Mouse (Mus musculus): Measurements from ENCODE around the gene Slc7a10. TPM values are rescaled to one million over a fixed set of nuclear protein-coding genes. Genes with fewer than 3 reads are reported as not detected.
A peak's percentile ranks its signal among the peaks of the same experiment; 100 is the strongest.

Gene Slc7a10
- polyA plus RNA-seq, 1 experiment from 2014 or later = 1.9 TPM

- H3K9ac ChIP-seq (ENCODE audit: low read depth, low read length) = peak within 1 kb of the TSS; percentile 57
- ATAC-seq (replicated peaks; ENCODE audit: low FRiP score) (peak; percentile 73), DNase-seq (ENCODE audit: low spot score) (peak; percentile 67)
- H3K27me3 ChIP-seq (replicated peaks; ENCODE audit: control insufficient read depth, insufficient read depth, low read length) = peaks cover 35% of the 10 kb centered on the region
- WGBS = under 1% methylated on average over 40 of the region's 53 CpGs
- no peaks in the 10 kb centered on the region for H3K36me3 ChIP-seq (ENCODE audit: control insufficient read depth, insufficient read depth, low read length)
- peak within 1 kb of the TSS; percentile 66 for H3K4me2 ChIP-seq
- no peak within 1 kb of the TSS; the same call in 1 of the 2 replicates for H3K27ac ChIP-seq (ENCODE audit: low read depth, low read length)
- no peaks in the 10 kb centered on the region for H3K9me3 ChIP-seq (ENCODE audit: control insufficient read depth, low read length)
- H3K4me3 ChIP-seq (ENCODE audit: low read depth, low read length) = peak within 1 kb of the TSS; percentile 68
- H3K4me1 ChIP-seq (replicated peaks; ENCODE audit: control insufficient read depth, insufficient read depth, low read length) = peaks cover 3% of the 10 kb centered on the region; the same call in 1 of the 2 replicates
These were observed 29.0 kb downstream of the Slc7a10 start, which contains the start of gene Lrp3 for GRCm38 (mm10) chr7:35215225-35215624. Lrp3 (minus strand) TSS chr7:35215498.

- no peaks in the 10 kb centered on the region for H3K36me3 ChIP-seq (ENCODE audit: control insufficient read depth, insufficient read depth, low read length)
- peaks cover 35% of the 10 kb centered on the region for H3K27me3 ChIP-seq (replicated peaks; ENCODE audit: control insufficient read depth, insufficient read depth, low read length)
- no peak overlapping the region for H3K27ac ChIP-seq (ENCODE audit: low read depth, low read length)
- H3K4me3 ChIP-seq (ENCODE audit: low read depth, low read length) = peak overlapping the region; percentile 68
- peak overlapping the region; percentile 66 for H3K4me2 ChIP-seq
- no peaks in the 10 kb centered on the region for H3K9me3 ChIP-seq (ENCODE audit: control insufficient read depth, low read length)
- ATAC-seq (replicated peaks; ENCODE audit: low FRiP score) (no peak), DNase-seq (ENCODE audit: low spot score) (no peak)
- no peak overlapping the region for H3K9ac ChIP-seq (ENCODE audit: low read depth, low read length)
- H3K4me1 ChIP-seq (replicated peaks; ENCODE audit: control insufficient read depth, insufficient read depth, low read length) = peaks cover 3% of the 10 kb centered on the region; the same call in 1 of the 2 replicates
- 47% methylated on average over 5 of the region's 5 CpGs for WGBS
These were observed 29.5 kb downstream of the Slc7a10 start for GRCm38 (mm10) chr7:35215731-35216130.

- Histone ChIP-seq H3K27ac (ENCODE audit: low read depth, low read length) (no peak overlapping the region), H3K27me3 (replicated peaks; ENCODE audit: control insufficient read depth, insufficient read depth, low read length) (peaks cover 8% of the 10 kb centered on the region), H3K36me3 (ENCODE audit: control insufficient read depth, insufficient read depth, low read length) (no peaks in the 10 kb centered on the region), H3K9me3 (ENCODE audit: control insufficient read depth, low read length) (no peaks in the 10 kb centered on the region), H3K4me2 (no peak overlapping the region), H3K9ac (ENCODE audit: low read depth, low read length) (no peak overlapping the region), H3K4me1 (replicated peaks; ENCODE audit: control insufficient read depth, insufficient read depth, low read length) (no peaks in the 10 kb centered on the region), H3K4me3 (ENCODE audit: low read depth, low read length) (no peak overlapping the region)
- WGBS = 68% methylated on average over 9 of the region's 9 CpGs
- DNase-seq (ENCODE audit: low spot score) (no peak), ATAC-seq (replicated peaks; ENCODE audit: low FRiP score) (no peak)
These were observed 34.6 kb downstream of the Slc7a10 start for GRCm38 (mm10) chr7:35220694-35221365.

- Histone ChIP-seq H3K4me3 (ENCODE audit: low read depth, low read length) (no peak overlapping the region), H3K36me3 (ENCODE audit: control insufficient read depth, insufficient read depth, low read length) (no peaks in the 10 kb centered on the region), H3K4me1 (replicated peaks; ENCODE audit: control insufficient read depth, insufficient read depth, low read length) (no peaks in the 10 kb centered on the region), H3K4me2 (no peak overlapping the region), H3K9ac (ENCODE audit: low read depth, low read length) (no peak overlapping the region), H3K9me3 (ENCODE audit: control insufficient read depth, low read length) (peaks cover 2% of the 10 kb centered on the region; the same call in 1 of the 2 replicates), H3K27ac (ENCODE audit: low read depth, low read length) (no peak overlapping the region), H3K27me3 (replicated peaks; ENCODE audit: control insufficient read depth, insufficient read depth, low read length) (no peaks in the 10 kb centered on the region)
- DNase-seq (ENCODE audit: low spot score) = no peak
- ATAC-seq (replicated peaks; ENCODE audit: low FRiP score) = no peak
- WGBS = 74% methylated on average over 3 of the region's 3 CpGs
These were observed 44.1 kb downstream of the Slc7a10 start for GRCm38 (mm10) chr7:35230333-35230732.

GRCm38 (mm10) chr7:35232796-35233455 lies 46.7 kb downstream of the Slc7a10 start:
- H3K27ac ChIP-seq (ENCODE audit: low read depth, low read length) = no peak overlapping the region
- DNase-seq (ENCODE audit: low spot score) (no peak), ATAC-seq (replicated peaks; ENCODE audit: low FRiP score) (no peak)
- no peak overlapping the region for H3K9ac ChIP-seq (ENCODE audit: low read depth, low read length)
- WGBS = 54% methylated on average over 13 of the region's 13 CpGs
- peaks cover 2% of the 10 kb centered on the region; the same call in 1 of the 2 replicates for H3K9me3 ChIP-seq (ENCODE audit: control insufficient read depth, low read length)
- 0 out of 2 replicates have a peak overlapping the region, but pooled peaks have one; percentile 11 for H3K4me2 ChIP-seq
- no peaks in the 10 kb centered on the region for H3K27me3 ChIP-seq (replicated peaks; ENCODE audit: control insufficient read depth, insufficient read depth, low read length)
- H3K4me1 ChIP-seq (replicated peaks; ENCODE audit: control insufficient read depth, insufficient read depth, low read length) = peaks cover 3% of the 10 kb centered on the region; the same call in 1 of the 2 replicates
- H3K36me3 ChIP-seq (ENCODE audit: control insufficient read depth, insufficient read depth, low read length) = no peaks in the 10 kb centered on the region
- no peak overlapping the region for H3K4me3 ChIP-seq (ENCODE audit: low read depth, low read length)

GRCm38 (mm10) chr7:35233861-35234260 lies 47.7 kb downstream of the Slc7a10 start:
- peaks cover 3% of the 10 kb centered on the region; the same call in 1 of the 2 replicates for H3K4me1 ChIP-seq (replicated peaks; ENCODE audit: control insufficient read depth, insufficient read depth, low read length)
- no peaks in the 10 kb centered on the region for H3K27me3 ChIP-seq (replicated peaks; ENCODE audit: control insufficient read depth, insufficient read depth, low read length)
- peak overlapping the region; percentile 78 for H3K9ac ChIP-seq (ENCODE audit: low read depth, low read length)
- no peak for DNase-seq (ENCODE audit: low spot score)
- peak overlapping the region; percentile 79 for H3K4me2 ChIP-seq
- no peak for ATAC-seq (replicated peaks; ENCODE audit: low FRiP score)
- peaks cover 2% of the 10 kb centered on the region; the same call in 1 of the 2 replicates for H3K9me3 ChIP-seq (ENCODE audit: control insufficient read depth, low read length)
- peak overlapping the region; percentile 78; the same call in 1 of the 2 replicates for H3K27ac ChIP-seq (ENCODE audit: low read depth, low read length)
- 54% methylated on average over 12 of the region's 12 CpGs for WGBS
- H3K36me3 ChIP-seq (ENCODE audit: control insufficient read depth, insufficient read depth, low read length) = no peaks in the 10 kb centered on the region
- peak overlapping the region; percentile 71 for H3K4me3 ChIP-seq (ENCODE audit: low read depth, low read length)

GRCm38 (mm10) chr7:35234361-35235245 lies 48.4 kb downstream of the Slc7a10 start:
- H3K27ac ChIP-seq (ENCODE audit: low read depth, low read length) = peak overlapping the region; percentile 82
- H3K9ac ChIP-seq (ENCODE audit: low read depth, low read length) = peak overlapping the region; percentile 78
- peak overlapping the region; percentile 71 for H3K4me3 ChIP-seq (ENCODE audit: low read depth, low read length)
- H3K27me3 ChIP-seq (replicated peaks; ENCODE audit: control insufficient read depth, insufficient read depth, low read length) = no peaks in the 10 kb centered on the region
- H3K4me2 ChIP-seq = peak overlapping the region; percentile 79
- WGBS = under 1% methylated on average over 45 of the region's 45 CpGs
- peaks cover 2% of the 10 kb centered on the region; the same call in 1 of the 2 replicates for H3K9me3 ChIP-seq (ENCODE audit: control insufficient read depth, low read length)
- ATAC-seq (replicated peaks; ENCODE audit: low FRiP score) (peak; percentile 92), DNase-seq (ENCODE audit: low spot score) (peak; percentile 100)
- peaks cover 3% of the 10 kb centered on the region; the same call in 1 of the 2 replicates for H3K4me1 ChIP-seq (replicated peaks; ENCODE audit: control insufficient read depth, insufficient read depth, low read length)
- H3K36me3 ChIP-seq (ENCODE audit: control insufficient read depth, insufficient read depth, low read length) = no peaks in the 10 kb centered on the region

GRCm38 (mm10) chr7:35235308-35235707 lies 49.1 kb downstream of the Slc7a10 start:
- Histone ChIP-seq H3K4me2 (peak overlapping the region; percentile 77), H3K36me3 (ENCODE audit: control insufficient read depth, insufficient read depth, low read length) (no peaks in the 10 kb centered on the region), H3K9ac (ENCODE audit: low read depth, low read length) (peak overlapping the region; percentile 56; the same call in 1 of the 2 replicates), H3K4me1 (replicated peaks; ENCODE audit: control insufficient read depth, insufficient read depth, low read length) (peaks cover 3% of the 10 kb centered on the region; the same call in 1 of the 2 replicates), H3K27ac (ENCODE audit: low read depth, low read length) (peak overlapping the region; percentile 82; the same call in 1 of the 2 replicates), H3K27me3 (replicated peaks; ENCODE audit: control insufficient read depth, insufficient read depth, low read length) (no peaks in the 10 kb centered on the region), H3K9me3 (ENCODE audit: control insufficient read depth, low read length) (peaks cover 2% of the 10 kb centered on the region; the same call in 1 of the 2 replicates), H3K4me3 (ENCODE audit: low read depth, low read length) (peak overlapping the region; percentile 71)
- ATAC-seq (replicated peaks; ENCODE audit: low FRiP score) (peak; percentile 50; the same call in 1 of the 2 replicates), DNase-seq (ENCODE audit: low spot score) (peak; percentile 43)
- WGBS = 25% methylated on average over 9 of the region's 9 CpGs
